Mouse (Mus musculus) stomach, postnatal 0 days (tissue): ENCODE data around the gene Tmem88b.
"Not testable (repeated sequence)": the region's sequence is repeated elsewhere in the genome, so short reads cannot be mapped to it uniquely, and the experiment has no call there.

ENCODE experiments used
- CTCF ChIP-seq: IDR thresholded peaks from 2 replicates; pipeline ENCODE4 v1.5.1; 2016; ENCODE audit warnings: antibody characterized with exemption, low read depth, mild to moderate bottlenecking, moderate library complexity
- EP300 ChIP-seq: optimal IDR thresholded peaks from 2 replicates; pipeline ENCODE3; 2016; ENCODE audit warnings: antibody characterized with exemption

DNA sequence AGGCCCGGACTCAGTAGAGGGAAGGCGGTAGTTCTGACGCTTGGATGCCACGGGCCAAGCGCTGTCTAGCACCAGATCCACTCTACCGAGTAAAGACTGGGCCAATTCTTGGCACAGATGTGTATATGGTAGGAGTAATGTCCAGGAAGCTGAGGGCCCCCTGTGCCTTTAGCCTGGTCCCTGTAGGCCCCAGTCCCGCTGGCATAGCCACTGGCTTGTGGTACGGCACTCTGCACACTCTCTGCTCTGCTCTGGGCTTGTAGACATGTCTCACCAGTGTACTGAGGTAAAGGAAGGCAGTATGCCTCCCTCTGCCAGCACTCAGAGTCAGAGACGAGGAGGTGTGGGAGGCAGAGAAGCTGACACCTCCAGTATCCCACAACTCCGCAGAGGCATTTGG lies 45.0 kb downstream of the Tmem88b start:
- TF ChIP-seq EP300, CTCF: not testable (repeated sequence)
